Mouse (Mus musculus): ENCODE data around the gene Got2. TPM values are rescaled to one million over a fixed set of nuclear protein-coding genes. Genes with fewer than 3 reads are reported as not detected.
A peak's percentile ranks its signal among the peaks of the same experiment; 100 is the strongest.

Gene Got2
- total RNA-seq (2015; ENCODE audit: low replicate concordance) = 25.4 and 38.0 TPM in 2 replicates
- 14.8 and 28.5 TPM in 2 replicates for total RNA-seq (2017; ENCODE audit: low replicate concordance)

- ATAC-seq (replicated peaks; ENCODE audit: low FRiP score, poor library complexity, severe bottlenecking) = peak; percentile 96
Observed at GRCm38 (mm10) chr8:95888285-95889136, at the start of gene Got2. Gene Got2, minus strand, starts transcription at chr8:95888547.

- no peak for ATAC-seq (replicated peaks; ENCODE audit: low FRiP score, poor library complexity, severe bottlenecking)
Observed at GRCm38 (mm10) chr8:95932841-95933240, 44.5 kb upstream of the Got2 start.

- ATAC-seq (replicated peaks; ENCODE audit: low FRiP score, poor library complexity, severe bottlenecking) = no peak
Observed at GRCm38 (mm10) chr8:95929821-95930220, 41.5 kb upstream of the Got2 start.

GRCm38 (mm10) chr8:95916106-95916505 is 27.8 kb upstream of the Got2 start:
- ATAC-seq (replicated peaks; ENCODE audit: low FRiP score, poor library complexity, severe bottlenecking) = peak; percentile 67

GRCm38 (mm10) chr8:95914905-95915643 is 26.7 kb upstream of the Got2 start:
- ATAC-seq (replicated peaks; ENCODE audit: low FRiP score, poor library complexity, severe bottlenecking) = peak; percentile 83

- no peak for ATAC-seq (replicated peaks; ENCODE audit: low FRiP score, poor library complexity, severe bottlenecking)
Observed at GRCm38 (mm10) chr8:95911240-95911639, 22.9 kb upstream of the Got2 start.

GRCm38 (mm10) chr8:95907885-95908284 is 19.5 kb upstream of the Got2 start:
- ATAC-seq (replicated peaks; ENCODE audit: low FRiP score, poor library complexity, severe bottlenecking) = no peak

- no peak for ATAC-seq (replicated peaks; ENCODE audit: low FRiP score, poor library complexity, severe bottlenecking)
Observed at GRCm38 (mm10) chr8:95906738-95907137, 18.4 kb upstream of the Got2 start.

GRCm38 (mm10) chr8:95901864-95902263 is 13.5 kb upstream of the Got2 start:
- ATAC-seq (replicated peaks; ENCODE audit: low FRiP score, poor library complexity, severe bottlenecking) = no peak

- ATAC-seq (replicated peaks; ENCODE audit: low FRiP score, poor library complexity, severe bottlenecking) = no peak
Observed at GRCm38 (mm10) chr8:95893701-95894100, 5.4 kb upstream of the Got2 start.

- ATAC-seq (replicated peaks; ENCODE audit: low FRiP score, poor library complexity, severe bottlenecking) = peak; percentile 91
Observed at GRCm38 (mm10) chr8:95887578-95888284, 616 bp downstream of the Got2 start.

GRCm38 (mm10) chr8:95886647-95887577 is 1.4 kb downstream of the Got2 start:
- no peak for ATAC-seq (replicated peaks; ENCODE audit: low FRiP score, poor library complexity, severe bottlenecking)

- ATAC-seq (replicated peaks; ENCODE audit: low FRiP score, poor library complexity, severe bottlenecking) = no peak
Observed at GRCm38 (mm10) chr8:95885966-95886365, 2.4 kb downstream of the Got2 start.

- no peak for ATAC-seq (replicated peaks; ENCODE audit: low FRiP score, poor library complexity, severe bottlenecking)
Observed at GRCm38 (mm10) chr8:95885271-95885841, 3.0 kb downstream of the Got2 start.

- ATAC-seq (replicated peaks; ENCODE audit: low FRiP score, poor library complexity, severe bottlenecking) = no peak
Observed at GRCm38 (mm10) chr8:95884491-95884890, 3.9 kb downstream of the Got2 start.

- no peak for ATAC-seq (replicated peaks; ENCODE audit: low FRiP score, poor library complexity, severe bottlenecking)
Observed at GRCm38 (mm10) chr8:95882191-95882590, 6.2 kb downstream of the Got2 start.

- no peak for ATAC-seq (replicated peaks; ENCODE audit: low FRiP score, poor library complexity, severe bottlenecking)
Observed at GRCm38 (mm10) chr8:95881576-95881975, 6.8 kb downstream of the Got2 start.

- ATAC-seq (replicated peaks; ENCODE audit: low FRiP score, poor library complexity, severe bottlenecking) = no peak
Observed at GRCm38 (mm10) chr8:95879823-95880222, 8.5 kb downstream of the Got2 start.

Measured in erythroblast, adult 5-6 weeks (primary cell).